Mouse (Mus musculus) cerebellum, adult 2 months (tissue): ENCODE data around the gene Coq10a. TPM values are rescaled to one million over a fixed set of nuclear protein-coding genes. Genes with fewer than 3 reads are reported as not detected.

Source experiments
- DNase-seq, 2 experiments: peaks; one replicate each; pipeline ENCODE4 v3.0.0; 2021
- H3K27ac ChIP-seq: fragments of 200-500 bp; 2 replicates; pipeline ENCODE4 v1.5.1; 2012; ENCODE audit warnings: low read length, control low read depth, inconsistent platforms; ENCODE audit not compliant: insufficient read depth
- H3K27me3 ChIP-seq: fragments of 200-500 bp; 2 replicates; pipeline ENCODE4 v1.6.1; 2012; ENCODE audit warnings: inconsistent platforms, mild to moderate bottlenecking, low read length, moderate library complexity; ENCODE audit not compliant: control insufficient read depth, insufficient read depth
- H3K4me1 ChIP-seq: fragments of 200-500 bp; 2 replicates; pipeline ENCODE4 v1.6.1; 2011; ENCODE audit warnings: low read length; ENCODE audit not compliant: control insufficient read depth, insufficient read depth
- H3K4me3 ChIP-seq: fragments of 200-500 bp; replicated peaks from 2 replicates; pipeline ENCODE3; 2011; ENCODE audit warnings: mild to moderate bottlenecking, low read depth, low read length, control low read depth; ENCODE audit not compliant: insufficient read depth
- CTCF ChIP-seq: fragments of 200-500 bp; IDR thresholded peaks from 2 replicates; pipeline ENCODE4 v1.5.1; 2011; ENCODE audit warnings: low read depth, mild to moderate bottlenecking, control low read depth, low read length, moderate library complexity, borderline replicate concordance; ENCODE audit not compliant: insufficient read depth
- POLR2A ChIP-seq: fragments of 200-500 bp; IDR thresholded peaks from 2 replicates; pipeline ENCODE4 v1.6.1; 2011; ENCODE audit warnings: low read length, control low read depth, borderline replicate concordance; ENCODE audit not compliant: insufficient read depth
- WGBS: fragments of 180-500 bp; shearing (Covaris S2); methylation state at CpG from one replicate; pipeline ENCODE4 v1.1.7; 2018; 5-methylcytosine and 5-hydroxymethylcytosine counted together
- polyA plus RNA-seq: library from polyadenylated mRNA; depleted of rRNA; stranded (reverse); fragments of >200 nt; gene quantifications from 2 replicates; pipeline ENCODE4 v1.2.3, GENCODE M21; 2012

Gene Coq10a
- polyA plus RNA-seq, 1 experiment, result 115 TPM

- 80% methylated on average over 6 of the region's 6 CpGs for WGBS
- no peak for DNase-seq
- H3K4me1 ChIP-seq, result peaks cover 8% of the 10 kb centered on the region; the same call in 1 of the 2 replicates
Observed at GRCm38 (mm10) chr10:128372989-128373748, 4.4 kb upstream of the Coq10a start.

GRCm38 (mm10) chr10:128372142-128372541 lies 3.3 kb upstream of the Coq10a start:
- WGBS, result 85% methylated on average over 5 of the region's 5 CpGs
- TF ChIP-seq CTCF (no peak), POLR2A (no peak)
- Histone ChIP-seq H3K4me1 (peaks cover 4% of the 10 kb centered on the region; the same call in 1 of the 2 replicates), H3K4me3 (no peak overlapping the region), H3K27me3 (no peaks in the 10 kb centered on the region), H3K27ac (no peak overlapping the region)
- no peak for DNase-seq

More at GRCm38 (mm10) chr10:128372989-128373748, 4.4 kb upstream of the Coq10a start:
- Histone ChIP-seq H3K27me3 (no peaks in the 10 kb centered on the region), H3K27ac (no peak overlapping the region), H3K4me3 (no peak overlapping the region)
- no peak for TF ChIP-seq CTCF
- no peak for TF ChIP-seq POLR2A

- WGBS, result 75% methylated on average over 4 of the region's 4 CpGs
- Histone ChIP-seq H3K27ac (no peak overlapping the region), H3K4me1 (no peaks in the 10 kb centered on the region; the same call in 1 of the 2 replicates), H3K4me3 (no peak overlapping the region), H3K27me3 (no peaks in the 10 kb centered on the region)
- no peak for DNase-seq
- TF ChIP-seq POLR2A, result no peak
- no peak for TF ChIP-seq CTCF
Observed at GRCm38 (mm10) chr10:128370601-128371000, 1.8 kb upstream of the Coq10a start.

- Histone ChIP-seq H3K27ac (no peak overlapping the region), H3K4me3 (no peak overlapping the region), H3K27me3 (no peaks in the 10 kb centered on the region), H3K4me1 (no peaks in the 10 kb centered on the region; the same call in 1 of the 2 replicates)
- WGBS, result 56% methylated on average over 6 of the region's 6 CpGs
- no peak for DNase-seq
- TF ChIP-seq CTCF (no peak), POLR2A (no peak)
Observed at GRCm38 (mm10) chr10:128370021-128370420, 1.2 kb upstream of the Coq10a start.

- TF ChIP-seq CTCF (no peak), POLR2A (no peak)
- Histone ChIP-seq H3K4me3 (peak overlapping the region; percentile 54), H3K27ac (peak overlapping the region; percentile 78), H3K4me1 (no peaks in the 10 kb centered on the region; the same call in 1 of the 2 replicates), H3K27me3 (no peaks in the 10 kb centered on the region)
- 73% methylated on average over 6 of the region's 6 CpGs for WGBS
- peak in 1 of 2 experiments; percentile 33 for DNase-seq
Observed at GRCm38 (mm10) chr10:128369599-128369998, 802 bp upstream of the Coq10a start.

GRCm38 (mm10) chr10:128369218-128369543 lies 384 bp upstream of the Coq10a start:
- 1% methylated on average over 9 of the region's 9 CpGs for whole genome bisulfite sequencing
- Histone ChIP-seq H3K27me3 (no peaks in the 10 kb centered on the region), H3K4me1 (no peaks in the 10 kb centered on the region; the same call in 1 of the 2 replicates), H3K27ac (peak overlapping the region; percentile 78), H3K4me3 (peak overlapping the region; percentile 54)
- DNase-seq, result no peak
- no peak for TF ChIP-seq CTCF
- TF ChIP-seq POLR2A, result no peak

GRCm38 (mm10) chr10:128367899-128368401 lies 847 bp downstream of the Coq10a start:
- peak overlapping the region; percentile 78 for H3K27ac ChIP-seq
- no peaks in the 10 kb centered on the region for H3K27me3 ChIP-seq
- DNase-seq, result no peak
- H3K4me3 ChIP-seq, result peak overlapping the region; percentile 78
- no peaks in the 10 kb centered on the region; the same call in 1 of the 2 replicates for H3K4me1 ChIP-seq
- TF ChIP-seq CTCF (no peak), POLR2A (no peak)
- WGBS, result 5% methylated on average over 19 of the region's 19 CpGs

- 41% methylated on average over 3 of the region's 3 CpGs for WGBS
- Histone ChIP-seq H3K4me1 (no peaks in the 10 kb centered on the region; the same call in 1 of the 2 replicates), H3K27me3 (no peaks in the 10 kb centered on the region), H3K27ac (no peak overlapping the region), H3K4me3 (no peak overlapping the region)
- peak in 1 of 2 experiments; percentile 37 for DNase-seq
- TF ChIP-seq CTCF (peak; percentile 41; the same call in 1 of the 2 replicates), POLR2A (no peak)
Observed at GRCm38 (mm10) chr10:128362568-128362967, 6.2 kb downstream of the Coq10a start.
